Mouse (Mus musculus): Measurements from ENCODE around the gene Tdpoz1. TPM values are rescaled to one million over a fixed set of nuclear protein-coding genes. Genes with fewer than 3 reads are reported as not detected.
"Not testable (repeated sequence)": the region's sequence is repeated elsewhere in the genome, so short reads cannot be mapped to it uniquely, and the experiment has no call there.

Gene Tdpoz1
- total RNA-seq (2021) = not detected in 2 replicates
- long read RNA-seq = 0 reads

DNA sequence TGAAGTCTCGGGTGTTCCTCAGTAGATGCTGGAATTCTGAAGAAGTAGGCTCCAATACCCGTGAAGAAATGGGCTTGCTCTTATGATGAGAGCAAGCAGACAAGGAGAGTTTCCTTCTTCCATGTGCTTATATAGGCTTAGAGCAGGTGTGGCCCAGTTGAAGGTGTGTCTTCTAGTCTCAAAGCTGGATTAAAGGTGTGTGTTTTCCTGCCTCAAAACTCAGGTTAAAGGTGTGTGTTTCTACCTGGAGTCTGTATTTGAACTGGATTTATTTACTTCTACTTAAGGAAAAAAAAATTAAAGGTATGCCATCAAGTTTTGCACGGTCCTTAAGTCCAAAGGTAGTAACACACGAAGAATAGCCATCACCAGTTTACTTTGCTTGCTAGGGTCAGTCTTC, at the start of gene Tdpoz1:
TSS of gene Tdpoz1 (minus strand) at position 101 of the 400 bp plus-strand sequence.
- DNase-seq = not testable (repeated sequence)

DNA sequence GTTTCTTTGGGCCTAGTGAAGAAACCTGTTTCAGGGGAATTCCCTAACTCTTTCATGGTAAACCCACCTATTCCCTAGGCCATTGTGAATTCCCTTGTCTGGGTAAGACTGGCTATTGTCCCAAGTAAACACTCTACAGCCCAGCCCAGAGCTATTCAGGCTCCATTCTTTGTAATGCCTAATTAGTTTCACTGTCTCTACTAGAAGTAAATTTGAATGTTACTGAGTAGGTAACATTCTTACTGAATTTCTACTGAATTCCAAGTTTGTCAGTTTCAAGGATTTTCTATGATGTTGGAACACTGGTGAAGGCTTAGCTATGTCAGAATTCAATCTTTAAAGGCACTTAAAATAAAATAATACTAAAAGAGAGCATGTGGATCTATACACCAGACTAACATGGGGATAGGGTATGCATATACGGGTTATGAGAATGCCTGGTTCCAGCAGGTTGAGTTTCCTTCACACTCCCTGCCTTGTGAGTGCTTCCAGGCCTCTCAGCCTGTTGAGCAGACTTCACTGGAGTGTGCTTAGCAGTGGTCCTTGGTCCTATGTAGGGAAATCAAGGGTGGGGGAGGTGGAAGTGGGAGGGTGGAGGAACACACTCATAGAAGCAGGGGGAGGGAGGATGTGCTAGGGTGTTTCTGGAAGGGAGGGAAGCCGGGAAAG, 33.0 kb upstream of the Tdpoz1 start:
- DNase-seq = not testable (repeated sequence)

DNA sequence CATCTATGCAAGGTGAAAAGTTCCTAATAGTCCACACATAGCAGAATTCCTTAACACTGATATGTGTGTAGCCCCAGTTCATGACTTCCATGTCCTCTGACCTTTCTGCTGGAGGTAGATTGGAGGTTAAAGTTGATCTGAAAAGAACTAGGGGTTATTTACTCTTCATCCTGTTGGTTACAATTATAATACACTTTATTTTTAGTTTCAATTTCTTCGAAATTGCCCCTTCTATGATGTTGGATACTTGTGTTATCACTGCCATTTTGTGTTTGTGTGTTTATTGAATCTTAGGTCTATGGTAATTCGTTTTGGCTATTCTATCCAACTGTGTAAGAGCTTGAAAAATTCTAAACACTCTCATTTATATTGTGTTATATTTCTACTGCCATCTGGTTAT, 16.9 kb upstream of the Tdpoz1 start, which contains the start of gene Gm37596:
TSS of gene Gm37596 (minus strand) at position 101 of the 400 bp plus-strand sequence.
- not testable (repeated sequence) for DNase-seq

DNA sequence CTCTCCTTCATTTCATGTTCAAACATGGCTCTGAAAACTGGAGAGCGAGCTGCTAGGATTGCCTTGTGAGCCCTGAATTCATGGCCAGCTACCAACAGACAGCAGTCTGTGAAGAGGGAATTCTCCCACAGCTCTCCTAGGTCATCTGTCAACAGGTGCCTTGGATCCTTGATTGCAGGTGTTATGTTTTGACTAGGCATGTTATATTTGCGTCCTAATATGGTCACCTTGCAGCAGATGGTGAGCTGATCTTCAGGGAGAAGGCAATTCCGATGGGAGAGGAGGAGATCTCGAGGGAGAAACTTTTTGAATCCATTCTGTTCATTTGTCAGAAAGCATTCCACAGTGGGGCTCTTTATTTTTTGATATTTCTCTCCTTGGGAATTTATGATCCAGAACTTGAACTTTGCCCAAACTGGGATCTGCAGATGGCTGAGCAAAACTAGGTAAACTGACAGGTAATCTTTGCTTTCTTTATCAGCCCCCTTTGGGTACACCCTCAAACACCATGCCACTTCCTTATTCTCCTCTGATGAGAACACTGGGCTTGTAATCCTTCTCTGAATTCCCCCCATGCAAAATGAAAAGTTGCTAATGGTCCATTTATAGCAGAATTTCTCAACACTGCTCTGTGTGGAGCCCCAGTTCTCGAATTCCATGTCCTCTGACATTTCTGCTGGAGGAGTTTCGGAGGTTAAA, 5.2 kb downstream of the Tdpoz1 start:
- DNase-seq = not testable (repeated sequence)

DNA sequence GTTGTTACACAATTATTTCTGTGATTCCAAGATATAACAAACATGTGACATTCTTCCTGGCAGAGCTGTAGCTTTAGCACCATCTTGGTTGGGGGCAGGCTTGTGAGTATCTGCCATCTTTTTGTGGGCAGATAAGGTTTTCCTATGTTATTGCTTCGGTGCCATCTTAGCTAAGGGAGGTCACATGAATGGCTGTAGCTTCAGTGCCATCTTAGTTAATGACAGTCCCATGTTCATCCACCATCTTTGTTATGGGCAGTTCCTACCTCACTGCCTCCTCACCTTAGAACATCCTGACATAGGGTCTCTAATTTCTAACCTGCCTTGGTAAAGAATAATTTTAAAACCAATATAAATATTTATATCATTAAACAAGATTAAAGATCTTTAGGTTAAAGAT, 21.9 kb downstream of the Tdpoz1 start:
- no peak for DNase-seq

DNA sequence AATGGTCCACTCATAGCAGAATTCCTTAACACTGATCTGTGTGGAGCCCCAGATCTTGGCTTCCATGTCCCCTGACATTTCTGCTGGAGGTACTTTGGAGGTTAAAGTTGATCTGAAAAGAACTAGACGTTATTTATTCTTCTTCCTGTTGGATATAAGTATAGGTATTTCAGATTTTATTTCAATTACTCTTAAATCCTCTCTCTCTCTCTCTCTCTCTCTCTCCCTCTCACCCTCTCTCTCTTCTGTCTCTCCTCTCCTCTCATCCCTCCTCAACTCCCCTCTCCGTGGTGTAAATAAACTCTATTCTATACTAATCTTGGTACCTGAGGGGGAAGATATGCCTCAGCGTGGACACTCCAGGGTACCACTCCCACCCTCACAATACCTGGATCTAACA, 23.5 kb downstream of the Tdpoz1 start, which contains the start of gene Tdpoz2:
TSS of gene Tdpoz2 (minus strand) at position 101 of the 400 bp plus-strand sequence.
- DNase-seq = no peak

DNA sequence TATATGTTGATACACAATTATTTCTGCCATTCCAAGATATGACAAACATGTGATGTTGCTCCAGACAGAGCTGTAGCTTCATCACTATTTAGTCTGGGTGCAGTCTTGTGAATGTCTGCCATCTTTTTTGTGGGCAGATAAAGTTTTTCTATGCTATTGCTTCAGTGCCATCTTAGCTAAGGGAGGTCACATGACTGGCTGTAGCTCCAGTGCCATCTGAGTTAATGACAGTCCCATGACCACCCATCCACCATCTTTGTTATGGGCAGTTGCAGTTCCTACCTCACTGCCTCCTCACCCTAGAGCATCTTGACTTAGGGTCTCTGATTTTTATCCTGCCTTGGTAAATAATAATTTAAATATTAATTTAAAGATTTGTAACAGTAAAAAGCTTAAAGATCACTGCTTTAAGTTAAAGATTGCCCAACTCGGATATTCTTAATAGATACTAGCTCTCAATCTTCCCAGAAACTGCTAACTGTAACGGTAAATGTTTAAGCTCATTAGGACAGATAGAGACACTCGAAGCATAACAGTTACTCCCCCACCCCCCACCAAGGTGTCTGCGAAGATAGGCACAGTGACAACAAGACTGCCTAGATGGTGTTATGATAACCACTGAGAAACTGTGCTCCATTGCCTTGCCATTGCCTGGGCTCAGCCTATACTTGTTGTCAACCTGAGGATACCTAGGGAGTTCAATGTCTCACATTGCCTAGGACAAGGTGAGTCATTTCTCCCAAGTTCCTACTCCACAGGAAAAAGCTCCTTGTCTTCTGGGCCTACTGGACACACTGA, 45.0 kb downstream of the Tdpoz1 start:
- not testable (repeated sequence) for DNase-seq

Other genes starting within 250 kb of the Tdpoz1 start
- 0.70 and 1.2 TPM in 2 replicates for gene Tchh, start 234.0 kb downstream of the Tdpoz1 start, total RNA-seq (2021)
- 0.58 and 1.5 TPM in 2 replicates for gene Tchhl1, start 207.6 kb downstream of the Tdpoz1 start, total RNA-seq (2021)
- gene S100a11, start 155.8 kb downstream of the Tdpoz1 start, total RNA-seq (2021) = 205 and 211 TPM in 2 replicates
- 138 and 144 TPM in 2 replicates for gene S100a10, start 121.2 kb downstream of the Tdpoz1 start, total RNA-seq (2021)
- gene Tdpoz2, start 23.6 kb downstream of the Tdpoz1 start, total RNA-seq (2021) = 0.82 TPM in 1 of 2 replicates, not detected in the other
- gene Gm37596, start 16.8 kb upstream of the Tdpoz1 start, total RNA-seq (2021) = not detected in 2 replicates
- not detected in 2 replicates for gene Gm5773, start 96.7 kb upstream of the Tdpoz1 start, total RNA-seq (2021)
- not detected in 2 replicates for gene Tdpoz4, start 120.1 kb upstream of the Tdpoz1 start, total RNA-seq (2021)
- gene Tdpoz3, start 149.7 kb upstream of the Tdpoz1 start, total RNA-seq (2021) = not detected in 2 replicates

All from adrenal gland, postnatal 25 days (tissue).